Mouse (Mus musculus) ES-Bruce4 (cell line): ENCODE measurements around the gene Oas1d.
"Not testable (repeated sequence)": the region's sequence is repeated elsewhere in the genome, so short reads cannot be mapped to it uniquely, and the experiment has no call there.

Experiments used
- EP300 ChIP-seq: IDR thresholded peaks from 2 replicates; pipeline ENCODE4 v1.6.1; 2011; ENCODE audit warnings: low read depth, low read length; ENCODE audit not compliant: insufficient read depth
- POLR2A ChIP-seq: IDR thresholded peaks from one replicate; pipeline ENCODE4 v1.8.1; 2011; ENCODE audit warnings: low read length; ENCODE audit not compliant: insufficient read depth

DNA sequence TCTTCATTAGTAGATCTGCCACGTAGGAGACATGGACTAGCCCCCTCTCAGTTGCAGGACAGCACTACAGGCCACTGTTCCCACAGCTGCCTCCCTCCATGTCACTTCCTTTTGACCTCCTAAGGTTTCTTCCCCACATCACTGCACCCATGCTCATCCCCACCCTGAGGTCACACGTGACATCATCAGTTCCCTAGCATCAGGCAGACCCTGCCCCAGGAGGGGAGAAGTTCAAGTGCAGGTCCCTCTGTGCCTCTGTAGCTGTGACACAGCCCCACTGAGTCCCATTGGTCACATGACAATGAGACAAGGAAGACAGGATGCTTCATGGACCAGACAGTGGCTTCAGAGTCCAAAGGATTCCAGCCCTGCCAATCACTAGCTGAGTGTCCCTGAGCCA, 36.9 kb upstream of the Oas1d start:
- TF ChIP-seq POLR2A, EP300: not testable (repeated sequence)
